Mouse (Mus musculus) Patski (cell line): ENCODE measurements at regions not wholly inside any gene's neighbourhood (a gene's known extent, or its start where the extent isn't known, plus 50 kb on each side); places are given as distances from the start of the nearest gene placed in this dataset.

Source experiments
- ATAC-seq: fragments of 100-300 bp; one replicate; pipeline ENCODE4 v1.8.0; 2021
- CTCF ChIA-PET: fragments of 350-600 bp; sonication (Branson Sonifier 250); formaldehyde crosslinking; loops from one replicate; lab custom pipeline; 2022; ENCODE audit warnings: inconsistent platforms; lab: Charles Lee
- POLR2A ChIA-PET: fragments of 350-600 bp; sonication (Branson Sonifier 250); formaldehyde crosslinking; loops from one replicate; lab custom pipeline; 2022; ENCODE audit warnings: antibody characterized with exemption, inconsistent platforms; lab: Charles Lee
- DNase-seq: peaks from one replicate; pipeline ENCODE4 v3.0.0-alpha.2; 2011; ENCODE audit warnings: low read depth, low spot score
- H3K27me3 ChIP-seq: fragments of 371-371 bp; one replicate; pipeline ENCODE4 v1.5.1; 2021
- CTCF ChIP-seq: fragments of 100-300 bp; IDR thresholded peaks from one replicate; pipeline ENCODE4 v1.5.1; 2021
- in situ Hi-C: fragments of 300-500 bp; cut with MboI; formaldehyde crosslinking; loops from 3 replicates; pipeline ENCODE4 v1.11.1; 2018; ENCODE audit warnings: low pct_unique_long_range_greater_than_20kb, mixed read lengths

GRCm38 (mm10) chr2:137977767-137978166 is 278.6 kb upstream of the Btbd3 start:
- DNase-seq, result no peak
- POLR2A ChIA-PET, result no interaction called here
- in situ Hi-C loops, result no loop called here
- TF ChIP-seq CTCF, result peak; percentile 31
- peaks cover 56% of the 10 kb centered on the region for H3K27me3 ChIP-seq
- peak; percentile 51 for ATAC-seq
- CTCF ChIA-PET, result no interaction called here

GRCm38 (mm10) chr2:137974651-137975050 is 281.7 kb upstream of the Btbd3 start:
- peaks cover 38% of the 10 kb centered on the region for H3K27me3 ChIP-seq
- no peak for TF ChIP-seq CTCF
- ATAC-seq, result no peak
- ChIA-PET POLR2A (interaction anchor here (0.5 kb wide), 1 partner anchor 108 kb away, joined by 3 read pairs; no protein-coding TSS in a partner anchor), CTCF (no interaction called here)
- in situ Hi-C loops, result no loop called here
- DNase-seq, result no peak

GRCm38 (mm10) chr2:137969156-137969555 is 287.2 kb upstream of the Btbd3 start:
- H3K27me3 ChIP-seq, result peaks cover 45% of the 10 kb centered on the region
- TF ChIP-seq CTCF, result no peak
- in situ Hi-C loops, result no loop called here
- no peak for DNase-seq
- ChIA-PET POLR2A (no interaction called here), CTCF (interaction anchor here (1.2 kb wide), 1 partner anchor 33 kb away, joined by 3 read pairs; no protein-coding TSS in a partner anchor)
- no peak for ATAC-seq

GRCm38 (mm10) chr2:137966460-137967076 is 289.8 kb upstream of the Btbd3 start:
- no peak for TF ChIP-seq CTCF
- no peak for DNase-seq
- H3K27me3 ChIP-seq, result peaks cover 43% of the 10 kb centered on the region
- ChIA-PET POLR2A (no interaction called here), CTCF (no interaction called here)
- in situ Hi-C loops, result no loop called here
- ATAC-seq, result no peak

GRCm38 (mm10) chr2:137954830-137955229 is 301.5 kb upstream of the Btbd3 start:
- peaks cover 25% of the 10 kb centered on the region for H3K27me3 ChIP-seq
- ATAC-seq (no peak), DNase-seq (no peak)
- ChIA-PET CTCF (no interaction called here), POLR2A (no interaction called here)
- TF ChIP-seq CTCF, result no peak
- in situ Hi-C loops, result no loop called here

- in situ Hi-C loops, result no loop called here
- ChIA-PET CTCF (no interaction called here), POLR2A (no interaction called here)
- H3K27me3 ChIP-seq, result peaks cover 25% of the 10 kb centered on the region
- TF ChIP-seq CTCF, result no peak
- no peak for DNase-seq
- ATAC-seq, result no peak
Observed at GRCm38 (mm10) chr2:137953144-137953543, 303.2 kb upstream of the Btbd3 start.

- DNase-seq, result no peak
- no peak for ATAC-seq
- TF ChIP-seq CTCF, result no peak
- ChIA-PET POLR2A (no interaction called here), CTCF (interaction anchor here (1.5 kb wide), 1 partner anchor 9 kb away, joined by 4 read pairs; no protein-coding TSS in a partner anchor)
- peaks cover 18% of the 10 kb centered on the region for H3K27me3 ChIP-seq
- in situ Hi-C loops, result no loop called here
Observed at GRCm38 (mm10) chr2:137951942-137952341, 304.4 kb upstream of the Btbd3 start.

- in situ Hi-C loops, result no loop called here
- POLR2A ChIA-PET, result no interaction called here
- no peak for ATAC-seq
- CTCF ChIA-PET, result interaction anchor here (1.2 to 1.3 kb wide), 2 partner anchors 9 to 1116 kb away, joined by 3 to 4 read pairs; no protein-coding TSS in a partner anchor
- no peak for DNase-seq
- H3K27me3 ChIP-seq, result peaks cover 18% of the 10 kb centered on the region
- TF ChIP-seq CTCF, result no peak
Observed at GRCm38 (mm10) chr2:137950931-137951330, 305.4 kb upstream of the Btbd3 start.

GRCm38 (mm10) chr2:137942753-137943152 is 313.6 kb upstream of the Btbd3 start:
- H3K27me3 ChIP-seq, result no peaks in the 10 kb centered on the region
- TF ChIP-seq CTCF, result peak; percentile 67
- in situ Hi-C loops, result loop anchor here (5.0 to 25.0 kb wide), 3 partner anchors 210 to 1455 kb away; no protein-coding TSS in a partner anchor
- peak; percentile 35 for DNase-seq
- CTCF ChIA-PET, result interaction anchor here (0.8 to 1.4 kb wide), 12 partner anchors 8 to 1037 kb away, joined by 3 to 6 read pairs (median 4); no protein-coding TSS in a partner anchor
- ATAC-seq, result peak; percentile 71
- POLR2A ChIA-PET, result no interaction called here

GRCm38 (mm10) chr2:137939591-137939990 is 316.8 kb upstream of the Btbd3 start:
- ATAC-seq (no peak), DNase-seq (no peak)
- no peaks in the 10 kb centered on the region for H3K27me3 ChIP-seq
- CTCF ChIA-PET, result no interaction called here
- no peak for TF ChIP-seq CTCF
- in situ Hi-C loops, result loop anchor here (5.0 to 25.0 kb wide), 3 partner anchors 822 to 1452 kb away; partner anchors contain the start of gene Jag1
- POLR2A ChIA-PET, result no interaction called here

- in situ Hi-C loops, result loop anchor here (5.0 to 25.0 kb wide), 3 partner anchors 822 to 1452 kb away; partner anchors contain the start of gene Jag1
- TF ChIP-seq CTCF, result no peak
- ChIA-PET POLR2A (no interaction called here), CTCF (no interaction called here)
- DNase-seq, result no peak
- no peaks in the 10 kb centered on the region for H3K27me3 ChIP-seq
- ATAC-seq, result no peak
Observed at GRCm38 (mm10) chr2:137938831-137939480, 317.4 kb upstream of the Btbd3 start.
